Mouse (Mus musculus) cerebellum, adult 2 months (tissue): ENCODE measurements around the gene Msantd3. TPM values are rescaled to one million over a fixed set of nuclear protein-coding genes. Genes with fewer than 3 reads are reported as not detected.

Source experiments
- DNase-seq, 2 experiments: peaks; one replicate each; pipeline ENCODE4 v3.0.0; 2021
- H3K27ac ChIP-seq: fragments of 200-500 bp; 2 replicates; pipeline ENCODE4 v1.5.1; 2012; ENCODE audit warnings: low read length, control low read depth, inconsistent platforms; ENCODE audit not compliant: insufficient read depth
- H3K27me3 ChIP-seq: fragments of 200-500 bp; 2 replicates; pipeline ENCODE4 v1.6.1; 2012; ENCODE audit warnings: inconsistent platforms, mild to moderate bottlenecking, low read length, moderate library complexity; ENCODE audit not compliant: control insufficient read depth, insufficient read depth
- H3K4me1 ChIP-seq: fragments of 200-500 bp; 2 replicates; pipeline ENCODE4 v1.6.1; 2011; ENCODE audit warnings: low read length; ENCODE audit not compliant: control insufficient read depth, insufficient read depth
- H3K4me3 ChIP-seq: fragments of 200-500 bp; replicated peaks from 2 replicates; pipeline ENCODE3; 2011; ENCODE audit warnings: mild to moderate bottlenecking, low read depth, low read length, control low read depth; ENCODE audit not compliant: insufficient read depth
- CTCF ChIP-seq: fragments of 200-500 bp; IDR thresholded peaks from 2 replicates; pipeline ENCODE4 v1.5.1; 2011; ENCODE audit warnings: low read depth, mild to moderate bottlenecking, control low read depth, low read length, moderate library complexity, borderline replicate concordance; ENCODE audit not compliant: insufficient read depth
- POLR2A ChIP-seq: fragments of 200-500 bp; IDR thresholded peaks from 2 replicates; pipeline ENCODE4 v1.6.1; 2011; ENCODE audit warnings: low read length, control low read depth, borderline replicate concordance; ENCODE audit not compliant: insufficient read depth
- WGBS: fragments of 180-500 bp; shearing (Covaris S2); methylation state at CpG from one replicate; pipeline ENCODE4 v1.1.7; 2018; 5-methylcytosine and 5-hydroxymethylcytosine counted together
- polyA plus RNA-seq: library from polyadenylated mRNA; depleted of rRNA; stranded (reverse); fragments of >200 nt; gene quantifications from 2 replicates; pipeline ENCODE4 v1.2.3, GENCODE M21; 2012

Msantd3 gene
- polyA plus RNA-seq, 1 experiment, result 17.7 TPM

DNA sequence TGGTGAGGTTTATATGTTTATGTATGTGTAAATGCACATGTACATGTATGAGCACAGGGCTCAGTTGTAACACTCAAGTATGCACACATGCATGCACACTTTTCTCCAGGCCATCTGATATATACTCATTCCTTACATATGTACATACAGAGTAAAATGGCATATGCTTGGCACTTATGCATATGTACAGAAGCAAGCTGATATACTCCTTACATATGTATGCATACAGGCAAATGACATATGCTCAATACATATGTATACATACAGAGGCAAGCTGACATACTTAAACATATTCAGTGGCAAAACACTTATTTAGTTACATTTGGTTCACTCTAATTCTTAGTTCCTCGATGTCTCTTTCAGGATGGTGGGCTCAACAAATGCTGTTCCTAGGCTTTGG lies 38.1 kb downstream of the Msantd3 start:
- Histone ChIP-seq H3K4me3 (no peak overlapping the region), H3K27me3 (no peaks in the 10 kb centered on the region), H3K4me1 (no peaks in the 10 kb centered on the region), H3K27ac (no peak overlapping the region)
- no peak for DNase-seq
- TF ChIP-seq CTCF, result no peak
- WGBS, result 93% methylated on average over 1 of the region's 1 CpGs

DNA sequence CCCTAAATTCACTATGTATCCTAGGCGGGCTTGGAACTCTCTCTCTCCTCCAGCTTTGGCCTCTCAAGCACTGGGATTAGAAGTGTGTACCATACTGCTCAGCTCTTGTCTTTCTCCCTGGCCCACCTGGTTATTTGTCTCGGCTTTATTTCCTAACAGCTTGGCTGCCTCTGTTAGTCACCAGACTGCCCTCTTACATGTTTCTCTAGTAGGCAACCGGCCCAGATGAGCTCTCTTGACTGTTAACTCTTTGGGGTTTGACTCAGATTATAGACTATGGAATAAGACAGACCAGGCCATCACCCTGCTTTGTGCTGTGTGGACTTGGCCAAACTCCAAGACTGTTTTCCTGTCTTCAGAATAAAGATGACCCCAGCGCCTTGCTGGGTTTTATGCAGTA lies 38.7 kb downstream of the Msantd3 start:
- Histone ChIP-seq H3K27me3 (no peaks in the 10 kb centered on the region), H3K27ac (no peak overlapping the region), H3K4me3 (no peak overlapping the region), H3K4me1 (no peaks in the 10 kb centered on the region)
- DNase-seq, result no peak
- TF ChIP-seq CTCF (no peak), POLR2A (no peak)
- WGBS, result 42% methylated on average over 4 of the region's 4 CpGs

DNA sequence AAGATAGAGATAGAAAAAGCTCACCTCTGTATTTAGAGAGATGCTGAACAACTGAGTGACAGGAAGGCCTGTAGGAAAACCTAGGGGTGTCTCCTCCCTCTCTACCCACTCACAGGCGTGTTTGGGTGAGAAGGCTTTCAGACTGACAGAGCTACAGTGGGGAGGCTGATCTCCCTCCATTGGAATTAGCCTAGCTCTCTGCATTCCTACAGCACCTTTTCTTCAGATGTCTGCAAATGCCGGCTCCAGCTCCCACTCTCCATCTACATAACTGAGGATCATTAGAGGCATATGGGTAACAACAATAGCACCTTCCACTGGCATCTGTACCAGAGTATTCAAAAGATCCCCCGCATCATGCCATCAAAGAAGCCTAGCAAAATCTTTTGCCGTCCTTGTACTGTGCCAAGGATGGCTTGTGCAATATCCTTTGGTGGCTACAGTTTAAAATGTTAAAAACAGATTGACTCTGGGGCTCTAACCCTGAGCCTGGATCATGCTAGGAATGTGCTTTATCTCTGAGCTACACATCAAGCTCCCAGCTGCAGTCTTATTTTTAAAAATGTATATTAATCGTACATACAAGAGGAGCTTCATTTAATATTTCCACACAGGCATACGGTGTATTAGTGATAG lies 39.9 kb downstream of the Msantd3 start:
- TF ChIP-seq CTCF (no peak), POLR2A (no peak)
- WGBS, result 87% methylated on average over 6 of the region's 6 CpGs
- no peak for DNase-seq
- no peaks in the 10 kb centered on the region for H3K27me3 ChIP-seq
- no peaks in the 10 kb centered on the region for H3K4me1 ChIP-seq
- H3K4me3 ChIP-seq, result no peak overlapping the region
- no peak overlapping the region for H3K27ac ChIP-seq

DNA sequence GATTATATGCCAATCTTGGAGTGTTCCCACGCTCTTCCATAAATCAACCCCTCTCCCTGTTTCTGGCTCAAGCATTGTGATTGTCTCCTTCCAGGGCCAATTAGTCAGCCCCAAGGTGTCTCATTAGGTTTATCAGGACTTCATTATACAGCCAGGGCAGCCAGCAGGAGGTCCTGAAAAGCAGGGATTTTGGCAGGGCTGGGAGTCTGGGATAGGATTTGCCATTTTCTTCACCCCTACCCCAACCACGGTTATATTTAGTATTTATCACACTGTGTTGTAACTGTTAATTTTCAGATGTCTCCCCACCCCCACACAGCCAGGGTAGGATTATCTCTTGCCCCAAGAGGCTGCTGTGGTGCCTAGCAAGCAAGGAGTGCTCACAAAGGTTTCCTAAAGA lies 41.5 kb downstream of the Msantd3 start:
- Histone ChIP-seq H3K27ac (no peak overlapping the region), H3K4me1 (peaks cover 5% of the 10 kb centered on the region; the same call in 1 of the 2 replicates), H3K27me3 (peaks cover 2% of the 10 kb centered on the region; the same call in 1 of the 2 replicates), H3K4me3 (no peak overlapping the region)
- DNase-seq, result no peak
- 26% methylated on average over 2 of the region's 2 CpGs for WGBS
- TF ChIP-seq POLR2A (no peak), CTCF (no peak)

DNA sequence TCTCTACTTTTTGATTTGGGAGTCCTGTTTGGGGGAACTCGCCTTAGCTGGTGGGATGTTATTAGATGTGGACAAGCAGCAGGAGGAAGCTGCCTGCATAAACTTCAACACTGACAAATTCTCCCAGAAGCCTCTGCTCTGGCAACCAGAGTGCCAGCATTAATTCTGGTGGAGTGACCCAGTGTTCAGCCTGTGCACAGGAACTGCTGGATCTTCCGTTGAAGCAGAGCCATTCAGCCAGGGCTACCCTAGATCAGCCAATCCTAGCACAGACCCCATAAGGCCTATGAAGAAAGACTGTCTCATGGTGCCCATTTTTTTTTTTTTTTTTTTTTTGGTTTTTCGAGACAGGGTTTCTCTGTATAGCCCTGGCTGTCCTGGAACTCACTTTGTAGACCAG lies 42.3 kb downstream of the Msantd3 start:
- WGBS, result 55% methylated on average over 3 of the region's 3 CpGs
- Histone ChIP-seq H3K4me1 (peaks cover 5% of the 10 kb centered on the region; the same call in 1 of the 2 replicates), H3K27ac (no peak overlapping the region), H3K4me3 (no peak overlapping the region), H3K27me3 (peaks cover 2% of the 10 kb centered on the region; the same call in 1 of the 2 replicates)
- TF ChIP-seq POLR2A (no peak), CTCF (no peak)
- no peak for DNase-seq

DNA sequence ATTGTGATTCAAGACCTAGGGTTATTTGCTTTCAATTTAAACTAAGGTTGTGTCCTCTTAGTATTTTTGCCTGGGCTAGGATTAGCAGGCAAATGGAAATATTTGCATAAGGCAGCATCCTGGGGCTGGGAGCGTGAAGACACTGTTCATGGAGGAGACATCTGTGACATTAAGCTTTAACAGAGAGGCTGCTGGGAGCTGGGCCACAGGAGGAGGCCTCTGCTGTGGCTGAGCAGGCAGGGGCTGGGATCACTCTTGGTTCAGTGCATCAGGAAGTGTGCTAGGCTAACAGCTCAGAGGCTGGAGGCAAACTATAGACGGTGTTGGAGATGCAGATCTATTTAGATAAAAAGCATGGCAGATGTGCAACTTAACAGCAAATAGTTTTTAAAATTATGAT lies 43.2 kb downstream of the Msantd3 start:
- peaks cover 5% of the 10 kb centered on the region; the same call in 1 of the 2 replicates for H3K4me1 ChIP-seq
- 71% methylated on average over 2 of the region's 2 CpGs for WGBS
- peaks cover 2% of the 10 kb centered on the region; the same call in 1 of the 2 replicates for H3K27me3 ChIP-seq
- H3K4me3 ChIP-seq, result no peak overlapping the region
- H3K27ac ChIP-seq, result no peak overlapping the region
- TF ChIP-seq CTCF (no peak), POLR2A (no peak)
- no peak for DNase-seq

DNA sequence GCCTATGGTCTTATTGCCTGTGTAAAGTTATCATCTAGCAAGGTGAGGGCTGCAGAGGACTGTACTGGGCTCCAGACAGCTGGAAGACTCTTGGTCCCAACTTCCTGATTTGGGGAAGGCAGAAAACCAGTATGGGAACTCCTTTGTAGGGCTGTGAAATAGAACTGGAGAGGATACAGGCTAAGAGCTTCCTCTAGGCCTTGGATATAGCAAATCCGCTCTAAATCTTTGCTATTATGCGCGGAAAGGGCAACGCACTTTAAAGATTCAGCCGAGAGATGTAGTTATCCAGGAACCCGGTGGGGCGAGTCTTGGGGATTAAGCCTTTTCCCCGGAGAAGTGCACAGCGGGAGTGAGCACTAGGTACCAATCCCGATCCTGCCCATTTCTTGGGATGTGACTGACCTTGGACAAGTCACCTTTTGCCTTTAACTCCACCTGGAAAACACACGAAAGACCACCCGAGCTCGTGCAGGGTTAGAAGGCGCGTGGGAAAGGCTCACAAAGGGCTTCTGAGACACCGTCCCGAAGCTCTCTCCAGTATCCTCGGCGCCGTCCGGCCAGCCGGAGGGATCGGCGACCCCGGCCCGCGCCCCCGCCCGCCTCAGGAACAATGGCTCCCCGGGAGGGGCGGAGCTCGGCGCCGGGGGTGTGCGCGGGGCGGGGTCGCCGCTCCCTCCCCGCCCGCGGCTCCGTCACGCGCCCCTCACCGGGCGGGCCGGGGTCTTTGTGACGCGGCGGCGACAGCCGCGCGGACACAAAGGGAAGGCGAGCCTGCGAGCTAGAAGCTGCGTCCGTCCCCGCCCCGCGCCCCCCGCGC lies 44.9 kb downstream of the Msantd3 start, which contains the start of gene Tmeff1:
TSS of gene Tmeff1 (plus strand) at position 754 of the 820 bp plus-strand sequence.
- peak in 1 of 2 experiments; percentile 22 for DNase-seq
- H3K27me3 ChIP-seq, result peaks cover 2% of the 10 kb centered on the region; the same call in 1 of the 2 replicates
- H3K27ac ChIP-seq, result peak within 1 kb of the TSS; percentile 43; the same call in 1 of the 2 replicates
- H3K4me3 ChIP-seq, result peak within 1 kb of the TSS; percentile 52
- WGBS, result 4% methylated on average over 60 of the region's 64 CpGs
- peaks cover 5% of the 10 kb centered on the region; the same call in 1 of the 2 replicates for H3K4me1 ChIP-seq
- no peak for TF ChIP-seq CTCF
- no peak for TF ChIP-seq POLR2A
